Mouse (Mus musculus): ENCODE measurements around the gene Sema4b.

DNA sequence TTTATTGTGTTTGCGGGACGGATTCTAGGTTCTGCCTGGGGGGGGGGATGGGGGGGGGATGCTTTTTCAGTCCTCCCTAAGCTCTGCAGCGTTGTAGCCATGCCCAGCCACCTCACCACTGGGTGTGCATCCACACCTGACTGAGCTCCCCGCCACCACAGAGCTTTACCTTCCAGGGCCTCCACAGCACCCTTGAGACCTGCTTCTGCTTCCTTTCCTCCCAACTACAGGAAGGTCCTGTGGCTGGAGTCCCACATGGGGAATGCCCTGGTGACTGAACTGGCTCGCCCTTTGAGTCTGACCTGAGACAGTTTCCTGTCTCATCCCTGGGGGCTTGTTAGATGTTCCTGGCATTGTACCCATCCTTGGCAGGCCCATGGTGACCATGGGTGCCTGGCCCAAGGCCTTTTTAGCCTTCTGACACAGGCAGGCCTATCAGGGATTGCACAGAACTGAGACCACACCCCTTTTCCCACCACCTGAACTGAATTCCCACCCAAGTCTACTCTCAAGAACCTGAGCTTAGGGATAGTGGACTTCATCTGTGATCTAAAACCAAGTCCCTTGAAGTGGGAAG, 14.4 kb downstream of the Sema4b start:
- TF ChIP-seq CTCF (IDR thresholded peaks at IDR 0.05; ENCODE audit: insufficient read depth, low read length) (no peak), POLR2A (IDR thresholded peaks at IDR 0.05; ENCODE audit: borderline replicate concordance, extremely low read depth, low read depth, low read length) (no peak)
